Mouse (Mus musculus): ENCODE results near the gene E4f1. TPM values are rescaled to one million over a fixed set of nuclear protein-coding genes. Genes with fewer than 3 reads are reported as not detected.

E4f1 gene
- total and polyA plus RNA-seq, 3 experiments, result 10.2 to 43.7 (median 10.3) TPM

- 45% methylated on average over 11 of the region's 11 CpGs for WGBS
- no peak for DNase-seq
These were observed 15.2 kb upstream of the E4f1 start for GRCm38 (mm10) chr17:24485090-24485860.

GRCm38 (mm10) chr17:24483495-24483894 lies 13.4 kb upstream of the E4f1 start:
- intact Hi-C loops (cut with DNase I), result no loop called here
- Histone ChIP-seq H3K27me3 (ENCODE audit: control insufficient read depth, insufficient read depth, low read length) (no peaks in the 10 kb centered on the region), H3K79me2 (replicated peaks; ENCODE audit: control insufficient read depth, insufficient read depth, low read length) (no peaks in the 10 kb centered on the region), H3K36me3 (ENCODE audit: control insufficient read depth, insufficient read depth, low read length) (no peaks in the 10 kb centered on the region), H3K4me1 (ENCODE audit: control insufficient read depth, insufficient read depth, low read length) (no peaks in the 10 kb centered on the region), H3K9ac (ENCODE audit: low read depth, low read length) (no peak overlapping the region), H3K4me3 (no peak overlapping the region), H3K27ac (no peak overlapping the region)
- TF ChIP-seq POLR2A (IDR thresholded peaks at IDR 0.05; ENCODE audit: insufficient read depth, low read depth, low read length), result no peak
- TF ChIP-seq CTCF (IDR thresholded peaks at IDR 0.05), result no peak
- TF ChIP-seq EP300 (IDR thresholded peaks at IDR 0.05; ENCODE audit: insufficient read depth, low read depth, low read length), result no peak
- no peak for DNase-seq
- 88% methylated on average over 3 of the region's 3 CpGs for WGBS

More at GRCm38 (mm10) chr17:24485090-24485860, 15.2 kb upstream of the E4f1 start:
- H3K36me3 ChIP-seq (ENCODE audit: control insufficient read depth, insufficient read depth, low read length), result no peaks in the 10 kb centered on the region
- no peak overlapping the region for H3K27ac ChIP-seq
- no peak overlapping the region for H3K9ac ChIP-seq (ENCODE audit: low read depth, low read length)
- TF ChIP-seq CTCF (IDR thresholded peaks at IDR 0.05) (no peak), EP300 (IDR thresholded peaks at IDR 0.05; ENCODE audit: insufficient read depth, low read depth, low read length) (no peak), POLR2A (IDR thresholded peaks at IDR 0.05; ENCODE audit: insufficient read depth, low read depth, low read length) (no peak)
- H3K4me1 ChIP-seq (ENCODE audit: control insufficient read depth, insufficient read depth, low read length), result no peaks in the 10 kb centered on the region
- intact Hi-C loops (cut with DNase I), result no loop called here
- no peak overlapping the region for H3K4me3 ChIP-seq
- H3K27me3 ChIP-seq (ENCODE audit: control insufficient read depth, insufficient read depth, low read length), result peaks cover 6% of the 10 kb centered on the region
- no peaks in the 10 kb centered on the region for H3K79me2 ChIP-seq (replicated peaks; ENCODE audit: control insufficient read depth, insufficient read depth, low read length)

- H3K4me1 ChIP-seq (ENCODE audit: control insufficient read depth, insufficient read depth, low read length), result peaks cover 4% of the 10 kb centered on the region
- no peak overlapping the region for H3K27ac ChIP-seq
- H3K9ac ChIP-seq (ENCODE audit: low read depth, low read length), result no peak overlapping the region
- TF ChIP-seq POLR2A (IDR thresholded peaks at IDR 0.05; ENCODE audit: insufficient read depth, low read depth, low read length) (no peak), CTCF (IDR thresholded peaks at IDR 0.05) (no peak), EP300 (IDR thresholded peaks at IDR 0.05; ENCODE audit: insufficient read depth, low read depth, low read length) (no peak)
- no peaks in the 10 kb centered on the region for H3K27me3 ChIP-seq (ENCODE audit: control insufficient read depth, insufficient read depth, low read length)
- H3K36me3 ChIP-seq (ENCODE audit: control insufficient read depth, insufficient read depth, low read length), result no peaks in the 10 kb centered on the region
- DNase-seq, result no peak
- intact Hi-C loops (cut with DNase I), result no loop called here
- no peak overlapping the region for H3K4me3 ChIP-seq
- 93% methylated on average over 20 of the region's 20 CpGs for WGBS
- no peaks in the 10 kb centered on the region for H3K79me2 ChIP-seq (replicated peaks; ENCODE audit: control insufficient read depth, insufficient read depth, low read length)
These were observed 11.1 kb upstream of the E4f1 start for GRCm38 (mm10) chr17:24481027-24481815.

- peaks cover 4% of the 10 kb centered on the region for H3K4me1 ChIP-seq (ENCODE audit: control insufficient read depth, insufficient read depth, low read length)
- H3K79me2 ChIP-seq (replicated peaks; ENCODE audit: control insufficient read depth, insufficient read depth, low read length), result no peaks in the 10 kb centered on the region
- 61% methylated on average over 3 of the region's 3 CpGs for WGBS
- no peaks in the 10 kb centered on the region for H3K27me3 ChIP-seq (ENCODE audit: control insufficient read depth, insufficient read depth, low read length)
- H3K4me3 ChIP-seq, result no peak overlapping the region
- H3K36me3 ChIP-seq (ENCODE audit: control insufficient read depth, insufficient read depth, low read length), result no peaks in the 10 kb centered on the region
- TF ChIP-seq POLR2A (IDR thresholded peaks at IDR 0.05; ENCODE audit: insufficient read depth, low read depth, low read length) (no peak), EP300 (IDR thresholded peaks at IDR 0.05; ENCODE audit: insufficient read depth, low read depth, low read length) (no peak), CTCF (IDR thresholded peaks at IDR 0.05) (no peak; the same call in 1 of the 2 replicates)
- no peak overlapping the region for H3K27ac ChIP-seq
- no peak for DNase-seq
- intact Hi-C loops (cut with DNase I), result no loop called here
- no peak overlapping the region for H3K9ac ChIP-seq (ENCODE audit: low read depth, low read length)
These were observed 10.2 kb upstream of the E4f1 start for GRCm38 (mm10) chr17:24480201-24480826.

GRCm38 (mm10) chr17:24479431-24479830 lies 9.3 kb upstream of the E4f1 start:
- no peaks in the 10 kb centered on the region for H3K27me3 ChIP-seq (ENCODE audit: control insufficient read depth, insufficient read depth, low read length)
- intact Hi-C loops (cut with DNase I), result loop anchor here (5.0 kb wide), 3 partner anchors 33 to 188 kb away; partner anchors contain the start of genes Traf7 and Zfp598
- no peaks in the 10 kb centered on the region for H3K79me2 ChIP-seq (replicated peaks; ENCODE audit: control insufficient read depth, insufficient read depth, low read length)
- H3K36me3 ChIP-seq (ENCODE audit: control insufficient read depth, insufficient read depth, low read length), result no peaks in the 10 kb centered on the region
- peaks cover 4% of the 10 kb centered on the region for H3K4me1 ChIP-seq (ENCODE audit: control insufficient read depth, insufficient read depth, low read length)
- peak overlapping the region; percentile 94; the same call in 1 of the 2 replicates for H3K27ac ChIP-seq
- H3K4me3 ChIP-seq, result peak overlapping the region; percentile 67
- no peak for TF ChIP-seq POLR2A (IDR thresholded peaks at IDR 0.05; ENCODE audit: insufficient read depth, low read depth, low read length)
- TF ChIP-seq CTCF (IDR thresholded peaks at IDR 0.05), result no peak
- no peak for TF ChIP-seq EP300 (IDR thresholded peaks at IDR 0.05; ENCODE audit: insufficient read depth, low read depth, low read length)
- WGBS, result 22% methylated on average over 1 of the region's 1 CpGs
- DNase-seq, result no peak
- H3K9ac ChIP-seq (ENCODE audit: low read depth, low read length), result no peak overlapping the region
